Mouse (Mus musculus) MN1 (cell line): ENCODE results near the gene Hs2st1.

Experiments
- DNase-seq: peaks from one replicate; pipeline ENCODE4 v3.0.0-alpha.2; 2016; ENCODE audit warnings: low spot score

Gene Hs2st1

DNA sequence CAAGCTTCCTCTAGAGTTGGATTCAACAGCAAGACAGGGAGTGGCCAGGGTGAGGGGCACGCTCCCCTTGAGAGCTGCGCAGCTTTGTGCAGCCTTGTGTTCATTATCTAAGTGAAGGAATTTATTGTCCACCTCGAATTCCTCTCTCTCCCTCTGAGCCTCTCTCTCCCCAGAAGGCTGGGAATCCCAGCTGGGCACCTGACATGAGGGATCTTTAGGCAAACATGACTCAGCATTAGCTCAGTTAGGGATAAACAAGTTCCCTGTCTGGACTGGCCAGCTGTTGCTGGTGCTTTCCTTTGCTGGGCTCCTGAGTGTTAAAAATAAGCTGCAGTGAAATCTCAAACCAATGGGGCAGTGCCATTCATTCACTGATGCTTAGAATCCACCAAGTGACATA, 63.8 kb downstream of the Hs2st1 start:
- peak; percentile 11 for DNase-seq

- no peak for DNase-seq
Measured at GRCm38 (mm10) chr3:144501930-144502329, 68.1 kb downstream of the Hs2st1 start.

- no peak for DNase-seq
Measured at GRCm38 (mm10) chr3:144496762-144497161, 73.2 kb downstream of the Hs2st1 start.

DNA sequence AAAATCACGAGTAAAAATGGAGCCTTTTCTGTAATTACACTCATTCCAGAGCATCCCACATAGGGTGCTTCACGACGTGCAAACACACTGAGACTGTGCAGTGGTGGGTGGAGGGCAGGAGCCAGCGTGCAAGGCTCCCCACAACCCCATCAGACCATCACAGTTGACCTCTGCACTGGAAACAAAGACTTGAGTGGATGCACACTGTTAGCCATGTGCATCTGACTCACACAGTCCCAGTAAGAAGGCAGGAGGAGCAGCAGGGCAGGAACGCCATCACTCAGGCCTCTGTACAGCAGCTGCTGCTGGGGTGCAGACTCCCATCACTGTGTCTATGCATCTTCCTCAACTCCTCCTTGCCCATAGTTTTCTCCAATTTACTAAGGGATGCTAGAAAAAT, 75.1 kb downstream of the Hs2st1 start:
- DNase-seq = no peak

GRCm38 (mm10) chr3:144488787-144489186, 81.2 kb downstream of the Hs2st1 start:
- DNase-seq = no peak

DNA sequence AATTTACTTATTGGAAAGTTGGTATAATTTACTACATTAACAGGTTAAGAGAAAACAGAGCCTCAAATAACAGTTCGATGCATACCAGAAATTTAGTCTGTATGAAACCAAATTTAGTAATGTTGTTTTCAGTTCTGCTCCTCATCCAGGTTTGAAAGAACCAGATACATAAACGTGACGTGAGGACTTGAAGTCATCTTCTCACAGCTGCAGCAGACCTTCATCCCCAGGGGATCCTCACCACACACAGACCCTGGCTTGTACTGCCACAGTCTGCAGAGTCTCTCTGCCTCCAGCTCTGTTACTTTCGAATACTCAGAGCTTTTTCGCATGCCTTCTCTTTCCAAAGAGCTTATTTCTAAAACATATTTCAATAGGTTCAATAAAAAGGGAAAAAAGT, 89.4 kb downstream of the Hs2st1 start:
- no peak for DNase-seq

GRCm38 (mm10) chr3:144478427-144478794, 91.6 kb downstream of the Hs2st1 start:
- no peak for DNase-seq

- no peak for DNase-seq
Measured at GRCm38 (mm10) chr3:144477707-144478426, 92.1 kb downstream of the Hs2st1 start.

DNA sequence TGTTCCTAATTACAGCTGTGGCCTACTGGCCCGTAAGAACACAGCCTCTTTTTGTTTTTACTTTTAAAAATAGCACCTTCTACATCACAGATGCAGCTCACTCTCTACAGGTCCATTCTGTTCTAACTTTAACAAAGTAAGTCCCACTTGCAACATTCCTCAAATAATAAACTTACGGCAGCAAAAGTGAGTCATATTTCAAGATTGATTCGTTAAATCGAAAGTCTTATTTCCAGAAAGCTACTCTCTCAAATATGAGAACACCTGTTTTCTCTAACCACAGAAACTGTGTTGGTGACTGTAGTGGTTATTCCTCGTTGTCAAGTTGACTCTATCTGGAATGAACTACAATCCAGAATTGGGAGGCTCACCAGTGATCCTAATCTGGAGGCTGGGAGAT, 94.1 kb downstream of the Hs2st1 start:
- no peak for DNase-seq

DNA sequence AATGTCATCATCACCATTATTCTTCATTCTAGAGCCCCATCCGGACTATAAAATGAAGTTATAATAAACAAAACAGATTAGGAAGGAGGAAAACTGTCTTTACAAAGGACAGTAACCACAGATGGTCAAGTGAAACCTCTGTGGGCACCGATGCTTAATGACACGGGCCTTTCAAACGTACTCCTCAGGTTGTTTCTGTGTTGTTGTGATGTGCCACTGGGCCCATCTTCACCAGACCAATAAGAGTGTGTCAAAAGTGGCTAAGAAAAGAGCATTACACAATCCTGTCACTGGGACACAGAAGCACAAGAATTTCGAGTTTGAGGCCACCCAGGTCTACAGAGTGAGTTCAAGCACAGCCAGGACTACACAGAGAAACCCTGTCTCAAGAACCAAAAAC, 95.3 kb downstream of the Hs2st1 start:
- DNase-seq = no peak

- no peak for DNase-seq
Measured at GRCm38 (mm10) chr3:144471954-144472353, 98.0 kb downstream of the Hs2st1 start.

DNA sequence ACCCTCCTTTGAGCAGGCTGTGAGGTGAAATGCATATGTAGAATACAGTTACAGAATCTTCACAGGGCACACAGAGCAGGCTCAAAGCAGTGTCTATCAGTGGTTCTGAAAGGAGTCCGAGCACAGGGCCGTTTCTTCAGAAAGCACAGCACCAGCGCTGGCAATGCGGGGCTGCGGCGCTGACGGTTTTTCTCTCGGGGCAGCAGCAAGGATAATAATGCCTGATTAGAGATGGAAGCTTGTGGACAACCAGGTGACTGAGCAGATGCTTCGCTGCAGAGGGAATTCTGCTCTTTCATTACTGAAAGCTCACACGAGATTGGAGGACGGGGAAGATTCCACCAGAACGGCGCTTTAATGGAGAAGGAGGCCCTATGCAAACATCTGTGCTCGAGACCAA, 99.1 kb downstream of the Hs2st1 start:
- no peak for DNase-seq

DNA sequence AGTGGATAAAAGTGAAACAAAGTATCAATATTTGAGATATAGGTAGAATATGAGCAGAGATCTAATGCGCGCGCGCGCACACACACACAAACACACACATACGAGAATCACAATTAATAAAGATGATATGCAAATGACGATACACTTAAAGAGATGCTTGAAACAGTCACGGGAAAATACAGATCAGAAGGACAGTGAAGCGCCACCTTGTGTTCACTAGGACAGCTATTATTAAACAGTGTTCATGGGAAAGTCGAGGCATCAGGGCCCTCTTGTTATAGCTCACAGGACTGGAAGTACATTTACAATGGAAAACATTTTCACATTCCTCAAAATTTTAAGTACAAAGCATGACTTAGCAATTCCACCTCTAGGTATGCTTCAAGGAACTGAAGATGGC, 102.5 kb downstream of the Hs2st1 start:
- no peak for DNase-seq

GRCm38 (mm10) chr3:144466108-144466678, 103.8 kb downstream of the Hs2st1 start:
- DNase-seq = no peak

DNA sequence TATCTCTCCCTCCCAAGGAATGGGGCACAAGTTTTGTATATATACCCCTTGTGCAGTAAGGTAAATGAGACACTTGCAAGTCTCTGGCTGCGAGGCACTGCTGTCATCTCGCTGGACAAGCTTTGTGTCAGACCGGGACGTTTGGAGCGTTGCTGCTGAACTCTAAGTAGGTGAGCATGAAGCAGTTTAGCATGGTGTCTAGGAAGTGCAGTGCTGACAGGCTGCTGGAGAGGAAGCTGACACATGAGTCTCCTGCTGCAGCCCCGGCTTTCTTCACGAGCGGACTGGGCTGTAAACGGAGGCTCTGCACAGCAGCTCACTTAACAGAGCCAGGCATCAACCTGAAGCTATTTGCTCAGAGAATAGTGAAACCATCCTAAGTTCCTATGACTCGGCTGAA, 107.3 kb downstream of the Hs2st1 start:
- no peak for DNase-seq

- DNase-seq = no peak
Measured at GRCm38 (mm10) chr3:144460183-144460788, 109.7 kb downstream of the Hs2st1 start.

DNA sequence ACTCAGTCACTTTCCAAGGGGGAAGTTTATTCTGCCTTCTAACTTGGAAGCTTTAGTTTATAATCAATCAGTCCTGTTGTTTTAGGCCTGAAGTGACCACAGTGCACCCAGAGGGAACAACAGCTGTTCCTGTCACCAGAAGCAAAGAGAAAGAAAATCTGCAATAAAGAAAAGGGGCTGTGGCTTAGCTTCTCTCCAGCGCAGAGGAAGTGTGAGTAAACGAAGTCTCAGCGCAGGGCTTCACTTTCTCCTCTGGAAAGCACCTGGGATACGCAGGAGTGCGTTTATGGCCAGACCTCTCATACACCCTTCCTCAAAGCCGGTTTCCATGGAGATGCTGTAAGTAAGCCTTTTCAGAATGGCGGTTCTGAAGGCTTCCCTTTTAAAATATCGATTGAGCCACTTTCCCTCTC, 110.7 kb downstream of the Hs2st1 start:
- no peak for DNase-seq

- DNase-seq = peak; percentile 77
Measured at GRCm38 (mm10) chr3:144453701-144454430, 116.1 kb downstream of the Hs2st1 start.

DNA sequence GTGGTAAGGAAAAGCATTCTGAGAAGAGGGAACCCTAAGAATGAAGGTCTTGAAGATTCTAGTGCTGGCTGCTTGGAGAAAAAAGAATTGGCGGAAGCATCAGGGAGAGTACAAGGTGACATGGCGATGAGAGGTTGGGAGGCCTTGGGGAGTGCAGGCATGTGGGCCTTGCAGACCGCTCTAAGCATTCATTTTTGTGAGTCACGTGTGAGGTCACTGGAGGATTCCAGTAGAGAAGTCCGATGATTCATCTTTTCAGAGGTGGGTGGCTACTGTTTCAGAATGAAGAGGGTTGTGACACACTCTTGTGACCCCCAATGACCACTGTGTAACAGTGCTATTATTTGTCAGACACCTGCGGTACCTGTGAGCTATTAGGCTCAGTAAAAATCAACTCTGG, 121.0 kb downstream of the Hs2st1 start:
- no peak for DNase-seq

GRCm38 (mm10) chr3:144447917-144448316, 122.1 kb downstream of the Hs2st1 start:
- DNase-seq = no peak

DNA sequence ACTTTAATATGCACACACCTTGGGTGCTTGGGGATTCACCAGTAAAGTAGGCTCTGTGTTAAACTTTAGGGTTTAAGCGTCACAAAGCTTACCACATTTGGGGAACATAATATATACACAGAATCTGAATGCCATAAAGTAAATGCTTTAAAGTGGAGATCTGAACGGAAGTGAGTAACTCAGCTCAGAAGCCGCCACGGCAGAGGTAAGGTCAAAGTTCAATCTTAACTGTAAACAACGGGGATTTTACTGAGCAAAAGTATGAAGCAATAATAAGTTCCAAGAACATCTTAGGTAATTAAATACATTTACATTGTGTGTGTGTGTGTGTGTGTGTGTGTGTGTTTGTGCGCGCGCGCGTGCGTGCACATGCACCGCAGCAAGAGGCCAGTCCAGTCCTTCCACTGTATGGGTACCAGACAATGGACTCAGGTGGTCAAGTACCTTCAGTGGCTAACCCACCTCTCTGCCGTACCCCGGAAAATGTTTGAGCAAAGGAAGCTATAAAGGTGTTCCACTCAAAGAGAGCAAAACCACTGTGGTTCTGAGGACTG, 123.8 kb downstream of the Hs2st1 start:
- no peak for DNase-seq

DNA sequence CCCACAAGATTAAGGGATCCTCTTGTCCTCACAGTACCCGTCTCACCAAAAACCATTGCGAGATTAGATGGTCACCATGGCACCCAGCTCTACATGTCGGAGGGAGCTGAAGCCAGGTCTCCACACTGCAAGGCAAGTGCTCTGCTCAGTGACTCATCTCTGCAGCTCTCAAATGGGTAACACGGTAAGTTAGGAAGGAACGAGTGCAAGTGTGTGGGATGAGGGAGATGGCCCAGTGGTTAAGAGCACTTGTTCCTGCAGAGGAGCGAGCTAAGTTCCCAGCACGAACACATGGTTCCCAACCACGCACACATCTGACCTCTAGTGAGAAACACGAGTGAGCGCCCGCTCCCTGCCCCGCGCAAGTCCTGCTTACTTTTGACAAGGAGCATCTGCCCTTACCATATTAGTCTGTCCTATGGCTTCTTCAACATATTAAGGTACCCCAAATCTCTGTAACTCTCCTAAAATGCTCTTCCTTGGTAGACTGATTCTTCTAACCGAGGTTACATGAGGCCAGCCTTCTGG, 132.0 kb downstream of the Hs2st1 start:
- DNase-seq = no peak
